Mouse (Mus musculus) olfactory bulb, adult 2 months (tissue): ENCODE data around the gene Pip4k2c. TPM values are rescaled to one million over a fixed set of nuclear protein-coding genes. Genes with fewer than 3 reads are reported as not detected.

ENCODE experiments used
- H3K27ac ChIP-seq: fragments of 200-500 bp; 2 replicates; pipeline ENCODE4 v1.5.1; 2012; ENCODE audit warnings: low read depth, low read length; ENCODE audit not compliant: insufficient read depth
- H3K4me1 ChIP-seq: fragments of 200-500 bp; 2 replicates; pipeline ENCODE4 v1.6.1; 2012; ENCODE audit warnings: low read length; ENCODE audit not compliant: control insufficient read depth, insufficient read depth
- H3K4me3 ChIP-seq: fragments of 200-500 bp; 2 replicates; pipeline ENCODE4 v1.5.1; 2012; ENCODE audit warnings: mild to moderate bottlenecking, low read depth, low read length, moderate library complexity; ENCODE audit not compliant: insufficient read depth
- CTCF ChIP-seq: fragments of 200-500 bp; IDR thresholded peaks from 2 replicates; pipeline ENCODE4 v1.5.1; 2012; ENCODE audit warnings: low read depth, mild to moderate bottlenecking, low read length, moderate library complexity; ENCODE audit not compliant: insufficient read depth
- POLR2A ChIP-seq: fragments of 200-500 bp; IDR thresholded peaks from 2 replicates; pipeline ENCODE4 v1.6.1; 2012; ENCODE audit warnings: mild to moderate bottlenecking, low read depth, low read length, moderate library complexity; ENCODE audit not compliant: insufficient read depth
- WGBS: fragments of 180-500 bp; shearing (Covaris S2); methylation state at CpG from one replicate; pipeline ENCODE4 v1.1.7; 2018; 5-methylcytosine and 5-hydroxymethylcytosine counted together
- polyA plus RNA-seq: library from polyadenylated mRNA; stranded (reverse); fragments of >200 nt; gene quantifications from 2 replicates; pipeline ENCODE4 v1.2.4, GENCODE M21; 2012; ENCODE audit warnings: low replicate concordance; ENCODE audit not compliant: missing spikeins, insufficient read depth, insufficient read length

The Pip4k2c gene
- 102 TPM in 1 of 2 replicates, not detected in the other for polyA plus RNA-seq

- H3K27ac ChIP-seq, result peak within 1 kb of the TSS; percentile 91
- under 1% methylated on average over 47 of the region's 47 CpGs for WGBS
- TF ChIP-seq POLR2A, result peak; percentile 61; the same call in 1 of the 2 replicates
- TF ChIP-seq CTCF, result no peak
- H3K4me1 ChIP-seq, result peaks cover 22% of the 10 kb centered on the region
- peak within 1 kb of the TSS; percentile 80 for H3K4me3 ChIP-seq
Measured at GRCm38 (mm10) chr10:127211414-127211854, at the start of gene Pip4k2c. Pip4k2c (minus strand) TSS chr10:127211585.

- TF ChIP-seq CTCF (no peak), POLR2A (no peak)
- H3K4me3 ChIP-seq, result no peak overlapping the region
Measured at GRCm38 (mm10) chr10:127258489-127258888, 47.1 kb upstream of the Pip4k2c start.

GRCm38 (mm10) chr10:127257790-127258189 lies 46.4 kb upstream of the Pip4k2c start:
- Histone ChIP-seq H3K27ac (no peak overlapping the region), H3K4me3 (no peak overlapping the region), H3K4me1 (peaks cover 35% of the 10 kb centered on the region)
- no peak for TF ChIP-seq CTCF
- TF ChIP-seq POLR2A, result no peak
- WGBS, result 63% methylated on average over 6 of the region's 6 CpGs

More at GRCm38 (mm10) chr10:127258489-127258888, 47.1 kb upstream of the Pip4k2c start:
- WGBS, result 45% methylated on average over 8 of the region's 8 CpGs
- Histone ChIP-seq H3K27ac (no peak overlapping the region), H3K4me1 (peaks cover 32% of the 10 kb centered on the region)

- 21% methylated on average over 14 of the region's 14 CpGs for WGBS
- no peak overlapping the region for H3K27ac ChIP-seq
- TF ChIP-seq POLR2A (no peak), CTCF (no peak)
Measured at GRCm38 (mm10) chr10:127255625-127256345, 44.4 kb upstream of the Pip4k2c start.

GRCm38 (mm10) chr10:127250810-127251209 lies 39.4 kb upstream of the Pip4k2c start:
- Histone ChIP-seq H3K4me1 (peaks cover 4% of the 10 kb centered on the region), H3K4me3 (no peak overlapping the region), H3K27ac (no peak overlapping the region)
- TF ChIP-seq CTCF (no peak), POLR2A (no peak)
- 77% methylated on average over 5 of the region's 5 CpGs for WGBS

More at GRCm38 (mm10) chr10:127255625-127256345, 44.4 kb upstream of the Pip4k2c start:
- Histone ChIP-seq H3K4me3 (no peak overlapping the region), H3K4me1 (peaks cover 32% of the 10 kb centered on the region)

GRCm38 (mm10) chr10:127238241-127238824 lies 26.9 kb upstream of the Pip4k2c start:
- 73% methylated on average over 18 of the region's 18 CpGs for WGBS
- TF ChIP-seq CTCF (no peak), POLR2A (no peak)
- Histone ChIP-seq H3K27ac (no peak overlapping the region), H3K4me3 (no peak overlapping the region), H3K4me1 (no peaks in the 10 kb centered on the region)

- Histone ChIP-seq H3K27ac (no peak overlapping the region), H3K4me1 (peaks cover 4% of the 10 kb centered on the region; the same call in 1 of the 2 replicates), H3K4me3 (no peak overlapping the region)
- TF ChIP-seq POLR2A (no peak), CTCF (no peak)
- WGBS, result 50% methylated on average over 9 of the region's 9 CpGs
Measured at GRCm38 (mm10) chr10:127236541-127236940, 25.2 kb upstream of the Pip4k2c start.

GRCm38 (mm10) chr10:127233141-127233540 lies 21.8 kb upstream of the Pip4k2c start:
- 82% methylated on average over 9 of the region's 9 CpGs for WGBS
- Histone ChIP-seq H3K4me1 (peaks cover 11% of the 10 kb centered on the region; the same call in 1 of the 2 replicates), H3K27ac (no peak overlapping the region), H3K4me3 (no peak overlapping the region)
- TF ChIP-seq POLR2A, result no peak
- no peak for TF ChIP-seq CTCF

GRCm38 (mm10) chr10:127231741-127232140 lies 20.4 kb upstream of the Pip4k2c start:
- no peak for TF ChIP-seq POLR2A
- no peak for TF ChIP-seq CTCF
- Histone ChIP-seq H3K4me1 (peaks cover 11% of the 10 kb centered on the region; the same call in 1 of the 2 replicates), H3K4me3 (no peak overlapping the region), H3K27ac (no peak overlapping the region)
- 84% methylated on average over 14 of the region's 14 CpGs for WGBS
